9 mouse cellular contexts compared by ENCODE assay signal in the genomic region with DNA sequence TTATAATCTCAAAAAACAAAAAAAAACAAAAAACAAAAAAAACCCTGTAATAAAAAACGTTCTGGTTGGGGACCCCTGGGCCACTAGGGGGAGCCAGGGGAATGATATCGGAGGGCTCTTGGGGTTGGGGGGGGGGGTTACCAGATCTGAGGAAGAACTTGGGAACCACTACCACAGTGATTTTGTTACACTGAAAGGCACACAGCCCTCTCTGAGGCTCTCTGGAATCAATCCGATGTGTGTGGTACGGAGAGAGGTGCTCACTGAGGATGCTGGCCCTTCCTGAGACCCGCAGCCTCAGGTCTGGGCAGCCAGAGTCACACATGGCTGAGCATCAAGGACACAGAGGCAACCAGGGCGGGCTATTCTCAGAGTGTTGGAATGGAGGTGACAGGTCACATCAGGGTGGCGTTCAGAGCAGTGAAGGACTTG.
DNase-seq lines count a peak whose midpoint lies in the region; ATAC-seq lines count a peak whose summit lies in the region.
"Had no signal": no experiment of that assay in that cellular context is flagged by ENCODE, and none has a peak within 500 bp of the region (broad histone marks: within the 10 kb centered on the region; RNA-seq: fewer than 3 reads in every experiment).

No protein-coding gene starts in this region.

- peak; percentile 17 to 62 for DNase-seq in cerebellum, postnatal 25 days
- no peak for DNase-seq in cerebellum, adult 8-10 months
- peak; percentile 75 for DNase-seq in Muller cell, postnatal 12 days (ENCODE audit: inconsistent ontology term)
- peak; percentile 63 for DNase-seq in hindbrain, embryonic 10.5 days (ENCODE audit: low spot score)
- DNase-seq in lung, postnatal 14 days = peak; percentile 47
- no peak for DNase-seq in spleen, adult 12 weeks (ENCODE audit: low spot score)
- DNase-seq in left cerebral cortex, adult 11 months (ENCODE audit: low spot score) = no peak

- no peak overlapping the region for H3K9ac ChIP-seq in forebrain, embryonic 12.5 days
- H3K9ac ChIP-seq: lung, embryonic 15.5 days had no signal

- H3K27me3 ChIP-seq in forebrain, embryonic 12.5 days = 0 out of 2 replicates have a peak, but pooled peaks cover 3% of the 10 kb centered on the region
- 0 out of 2 replicates have a peak, but pooled peaks cover 4% of the 10 kb centered on the region for H3K27me3 ChIP-seq in hindbrain, embryonic 10.5 days (ENCODE audit: insufficient read depth, poor library complexity, severe bottlenecking)
- H3K27me3 ChIP-seq: lung, embryonic 15.5 days had no signal

- 7% methylated on average over 7 of the region's 7 CpGs for WGBS in forebrain, embryonic 12.5 days
- 15% methylated on average over 7 of the region's 7 CpGs for WGBS in hindbrain, embryonic 10.5 days

- peak overlapping the region; percentile 21 for H3K4me2 ChIP-seq in forebrain, embryonic 12.5 days
- H3K4me2 ChIP-seq: lung, embryonic 15.5 days had no signal

- no peak overlapping the region for H3K4me3 ChIP-seq in forebrain, embryonic 12.5 days (replicated peaks)
- H3K4me3 ChIP-seq in hindbrain, embryonic 10.5 days = peak overlapping the region; percentile 13; the same call in 1 of the 2 replicates
- H3K4me3 ChIP-seq: lung, embryonic 15.5 days had no signal

- H3K4me1 ChIP-seq in forebrain, embryonic 12.5 days = peaks cover 47% of the 10 kb centered on the region
- peaks cover 60% of the 10 kb centered on the region for H3K4me1 ChIP-seq in hindbrain, embryonic 10.5 days (replicated peaks)

- H3K27ac ChIP-seq in forebrain, embryonic 12.5 days = peak overlapping the region; percentile 73
- H3K27ac ChIP-seq in hindbrain, embryonic 10.5 days = peak overlapping the region; percentile 86
- H3K27ac ChIP-seq: lung, embryonic 15.5 days had no signal

- H3K36me3 ChIP-seq in forebrain, embryonic 12.5 days (replicated peaks) = no peaks in the 10 kb centered on the region
- H3K36me3 ChIP-seq in hindbrain, embryonic 10.5 days = no peaks in the 10 kb centered on the region
- H3K36me3 ChIP-seq: lung, embryonic 15.5 days had no signal

- peak; percentile 42 for ATAC-seq in forebrain, embryonic 12.5 days (ENCODE audit: low FRiP score)

- H3K9me3 ChIP-seq in forebrain, embryonic 12.5 days = no peaks in the 10 kb centered on the region
- H3K9me3 ChIP-seq in hindbrain, embryonic 10.5 days = no peaks in the 10 kb centered on the region
- H3K9me3 ChIP-seq: lung, embryonic 15.5 days had no signal

Comparison
In these comparisons a context has a peak if more than half of its experiments do, and no peak if none do; other contexts are left out.
1. DNase-seq: peak in cerebellum, postnatal 25 days (2 of 2), Muller cell, postnatal 12 days (single experiment), hindbrain, embryonic 10.5 days (single experiment) and lung, postnatal 14 days (single experiment); none in cerebellum, adult 8-10 months (single experiment), spleen, adult 12 weeks (single experiment) and left cerebral cortex, adult 11 months (single experiment).